ENCODE assay signal across 8 mouse cellular contexts in genomic region chr2:25557964-25558360, GRCm38 (mm10). TPM values are rescaled to one million over a fixed set of nuclear protein-coding genes. Genes with fewer than 3 reads are reported as not detected.
DNase-seq lines count a peak whose midpoint lies in the region; ATAC-seq lines count a peak whose summit lies in the region.

No protein-coding gene starts in this region.

- H3K9me3 ChIP-seq in lung, embryonic 16.5 days (ENCODE audit: control insufficient read depth, low read length) = no peaks in the 10 kb centered on the region
- H3K9me3 ChIP-seq in forebrain, embryonic 15.5 days = no peaks in the 10 kb centered on the region
- no peaks in the 10 kb centered on the region for H3K9me3 ChIP-seq in limb, embryonic 13.5 days
- no peaks in the 10 kb centered on the region for H3K9me3 ChIP-seq in stomach, embryonic 14.5 days (ENCODE audit: control insufficient read depth, low read depth, low read length)

- H3K36me3 ChIP-seq in lung, embryonic 16.5 days (ENCODE audit: control insufficient read depth, insufficient read depth, low read length) = peaks cover 23% of the 10 kb centered on the region
- H3K36me3 ChIP-seq in forebrain, embryonic 15.5 days = peaks cover 30% of the 10 kb centered on the region
- peaks cover 32% of the 10 kb centered on the region for H3K36me3 ChIP-seq in limb, embryonic 13.5 days
- peaks cover 29% of the 10 kb centered on the region for H3K36me3 ChIP-seq in stomach, embryonic 14.5 days (ENCODE audit: control insufficient read depth, insufficient read depth, low read length)

- H3K4me3 ChIP-seq in lung, embryonic 16.5 days (ENCODE audit: low read length) = peak overlapping the region; percentile 94
- peak overlapping the region; percentile 68 for H3K4me3 ChIP-seq in forebrain, embryonic 15.5 days
- peak overlapping the region; percentile 97 for H3K4me3 ChIP-seq in limb, embryonic 13.5 days
- H3K4me3 ChIP-seq in stomach, embryonic 14.5 days (ENCODE audit: low read depth, low read length) = peak overlapping the region; percentile 95

- H3K9ac ChIP-seq in lung, embryonic 16.5 days (ENCODE audit: low read length) = peak overlapping the region; percentile 96
- peak overlapping the region; percentile 81 for H3K9ac ChIP-seq in forebrain, embryonic 15.5 days (replicated peaks)
- H3K9ac ChIP-seq in limb, embryonic 13.5 days = peak overlapping the region; percentile 96
- H3K9ac ChIP-seq in stomach, embryonic 14.5 days (replicated peaks; ENCODE audit: low read depth, low read length) = peak overlapping the region; percentile 80

- H3K27me3 ChIP-seq in lung, embryonic 16.5 days (ENCODE audit: control insufficient read depth, insufficient read depth, low read depth, low read length) = no peaks in the 10 kb centered on the region
- H3K27me3 ChIP-seq in forebrain, embryonic 15.5 days = no peaks in the 10 kb centered on the region
- H3K27me3 ChIP-seq in limb, embryonic 13.5 days = no peaks in the 10 kb centered on the region
- H3K27me3 ChIP-seq in stomach, embryonic 14.5 days (ENCODE audit: control insufficient read depth, insufficient read depth, low read length) = no peaks in the 10 kb centered on the region

- H3K4me1 ChIP-seq in lung, embryonic 16.5 days (replicated peaks; ENCODE audit: control insufficient read depth, insufficient read depth, low read length) = peaks cover 18% of the 10 kb centered on the region
- H3K4me1 ChIP-seq in forebrain, embryonic 15.5 days = peaks cover 25% of the 10 kb centered on the region
- peaks cover 22% of the 10 kb centered on the region for H3K4me1 ChIP-seq in limb, embryonic 13.5 days
- peaks cover 16% of the 10 kb centered on the region for H3K4me1 ChIP-seq in stomach, embryonic 14.5 days (ENCODE audit: control insufficient read depth, insufficient read depth, low read length)

- WGBS in lung, embryonic 16.5 days = under 1% methylated on average over 24 of the region's 24 CpGs
- WGBS in forebrain, embryonic 15.5 days = 0% methylated on average over 24 of the region's 24 CpGs
- WGBS in limb, embryonic 13.5 days = under 1% methylated on average over 24 of the region's 24 CpGs
- under 1% methylated on average over 24 of the region's 24 CpGs for WGBS in stomach, embryonic 14.5 days

- H3K4me2 ChIP-seq in lung, embryonic 16.5 days (ENCODE audit: low read depth, low read length) = peak overlapping the region; percentile 82
- H3K4me2 ChIP-seq in forebrain, embryonic 15.5 days (replicated peaks) = peak overlapping the region; percentile 89
- peak overlapping the region; percentile 93 for H3K4me2 ChIP-seq in limb, embryonic 13.5 days (replicated peaks)
- peak overlapping the region; percentile 96 for H3K4me2 ChIP-seq in stomach, embryonic 14.5 days (replicated peaks; ENCODE audit: low read depth, low read length)

- ATAC-seq in lung, embryonic 16.5 days (ENCODE audit: low read depth) = peak; percentile 34; the same call in 1 of the 2 replicates
- ATAC-seq in forebrain, embryonic 15.5 days (replicated peaks) = no peak; the same call in 1 of the 2 replicates
- ATAC-seq in limb, embryonic 13.5 days (ENCODE audit: low FRiP score, low read depth) = peak; percentile 25; the same call in 1 of the 2 replicates
- ATAC-seq in stomach, embryonic 14.5 days (ENCODE audit: insufficient number of reproducible peaks, insufficient read depth, low FRiP score, low read depth) = no peak

- H3K27ac ChIP-seq in lung, embryonic 16.5 days (ENCODE audit: low read length) = peak overlapping the region; percentile 52
- H3K27ac ChIP-seq in forebrain, embryonic 15.5 days (replicated peaks) = peak overlapping the region; percentile 47
- peak overlapping the region; percentile 69 for H3K27ac ChIP-seq in limb, embryonic 13.5 days
- H3K27ac ChIP-seq in stomach, embryonic 14.5 days (ENCODE audit: low read length) = peak overlapping the region; percentile 55; the same call in 1 of the 2 replicates

- DNase-seq in lung, adult 18-20 months = no peak
- DNase-seq in urinary bladder, adult 2 months (ENCODE audit: low spot score) = no peak
- DNase-seq in adipocyte (ENCODE audit: low spot score) = no peak
- DNase-seq in testis, postnatal 10 days (ENCODE audit: low spot score) = no peak

RNA-seq across cellular contexts. Expression of gene Edf1, which starts 0.3 kb away (rescaled TPM):
- polyA plus RNA-seq in lung, embryonic 16.5 days (2015; fragmentation: Nextera tagmentation; extraction: Ambion mirVana) = 319 and 355 TPM in 2 replicates
- 368 and 393 TPM in 2 replicates for polyA plus RNA-seq in forebrain, embryonic 15.5 days (2015; fragmentation: Nextera tagmentation; extraction: Ambion mirVana)
- polyA plus RNA-seq in limb, embryonic 13.5 days (2015; fragmentation: Nextera tagmentation; extraction: Ambion mirVana) = 330 TPM in 2 replicates
- 342 and 346 TPM in 2 replicates for polyA plus RNA-seq in stomach, embryonic 14.5 days (2014; fragmentation: Nextera tagmentation; extraction: Ambion mirVana)
- 222 and 224 TPM in 2 replicates for polyA plus RNA-seq in urinary bladder, adult 2 months (2012; rRNA removed)

RNA-seq across cellular contexts. Expression of gene Traf2, which starts 11.2 kb away (rescaled TPM):
- 38.2 and 39.1 TPM in 2 replicates for polyA plus RNA-seq in lung, embryonic 16.5 days (2015; fragmentation: Nextera tagmentation; extraction: Ambion mirVana)
- polyA plus RNA-seq in forebrain, embryonic 15.5 days (2015; fragmentation: Nextera tagmentation; extraction: Ambion mirVana) = 28.2 and 28.6 TPM in 2 replicates
- 37.3 and 40.6 TPM in 2 replicates for polyA plus RNA-seq in limb, embryonic 13.5 days (2015; fragmentation: Nextera tagmentation; extraction: Ambion mirVana)
- polyA plus RNA-seq in stomach, embryonic 14.5 days (2014; fragmentation: Nextera tagmentation; extraction: Ambion mirVana) = 30.5 and 33.2 TPM in 2 replicates
- 15.5 and 15.7 TPM in 2 replicates for polyA plus RNA-seq in urinary bladder, adult 2 months (2012; rRNA removed)

RNA-seq across cellular contexts. Expression of gene Mamdc4, which starts 16.7 kb away (rescaled TPM):
- polyA plus RNA-seq in lung, embryonic 16.5 days (2015; fragmentation: Nextera tagmentation; extraction: Ambion mirVana) = 3.1 and 8.2 TPM in 2 replicates
- 4.2 and 5.3 TPM in 2 replicates for polyA plus RNA-seq in forebrain, embryonic 15.5 days (2015; fragmentation: Nextera tagmentation; extraction: Ambion mirVana)
- polyA plus RNA-seq in limb, embryonic 13.5 days (2015; fragmentation: Nextera tagmentation; extraction: Ambion mirVana) = 4.9 and 5.8 TPM in 2 replicates
- polyA plus RNA-seq in stomach, embryonic 14.5 days (2014; fragmentation: Nextera tagmentation; extraction: Ambion mirVana) = 3.6 and 5.5 TPM in 2 replicates
- 1.3 and 1.4 TPM in 2 replicates for polyA plus RNA-seq in urinary bladder, adult 2 months (2012; rRNA removed)

RNA-seq across cellular contexts. Expression of gene Phpt1, which starts 17.1 kb away (rescaled TPM):
- 164 and 167 TPM in 2 replicates for polyA plus RNA-seq in lung, embryonic 16.5 days (2015; fragmentation: Nextera tagmentation; extraction: Ambion mirVana)
- 151 and 158 TPM in 2 replicates for polyA plus RNA-seq in forebrain, embryonic 15.5 days (2015; fragmentation: Nextera tagmentation; extraction: Ambion mirVana)
- 163 and 177 TPM in 2 replicates for polyA plus RNA-seq in limb, embryonic 13.5 days (2015; fragmentation: Nextera tagmentation; extraction: Ambion mirVana)
- polyA plus RNA-seq in stomach, embryonic 14.5 days (2014; fragmentation: Nextera tagmentation; extraction: Ambion mirVana) = 225 and 231 TPM in 2 replicates
- 64.2 and 75.6 TPM in 2 replicates for polyA plus RNA-seq in urinary bladder, adult 2 months (2012; rRNA removed)

RNA-seq across cellular contexts. Expression of gene Ajm1, which starts 23.6 kb away (rescaled TPM):
- polyA plus RNA-seq in lung, embryonic 16.5 days (2015; fragmentation: Nextera tagmentation; extraction: Ambion mirVana) = 0.21 TPM in 1 of 2 replicates, not detected in the other
- polyA plus RNA-seq in forebrain, embryonic 15.5 days (2015; fragmentation: Nextera tagmentation; extraction: Ambion mirVana) = 5.5 and 5.9 TPM in 2 replicates
- 0.85 and 1.0 TPM in 2 replicates for polyA plus RNA-seq in limb, embryonic 13.5 days (2015; fragmentation: Nextera tagmentation; extraction: Ambion mirVana)
- polyA plus RNA-seq in stomach, embryonic 14.5 days (2014; fragmentation: Nextera tagmentation; extraction: Ambion mirVana) = 0.70 and 1.3 TPM in 2 replicates
- polyA plus RNA-seq in urinary bladder, adult 2 months (2012; rRNA removed) = 0.47 and 0.57 TPM in 2 replicates

Comparison
In these comparisons a context has a peak if more than half of its experiments do, and no peak if none do; other contexts are left out.
1. ATAC-seq: peak in lung, embryonic 16.5 days (single experiment) and limb, embryonic 13.5 days (single experiment); none in forebrain, embryonic 15.5 days (single experiment) and stomach, embryonic 14.5 days (single experiment).
2. Peak in every context shown above with its lines, with median percentiles within 50 percentile points of each other: H3K27ac ChIP-seq, H3K4me2 ChIP-seq, H3K4me3 ChIP-seq and H3K9ac ChIP-seq.